Mouse (Mus musculus): Measurements from ENCODE around the gene Zg16. TPM values are rescaled to one million over a fixed set of nuclear protein-coding genes. Genes with fewer than 3 reads are reported as not detected.

Gene Zg16
- total RNA-seq, 2 experiments from 2014 or later: not detected

- no peak for DNase-seq
- intact Hi-C loops (cut with DNase I): no loop called here
These were observed 64.4 kb downstream of the Zg16 start for GRCm38 (mm10) chr7:127022528-127023271.

DNA sequence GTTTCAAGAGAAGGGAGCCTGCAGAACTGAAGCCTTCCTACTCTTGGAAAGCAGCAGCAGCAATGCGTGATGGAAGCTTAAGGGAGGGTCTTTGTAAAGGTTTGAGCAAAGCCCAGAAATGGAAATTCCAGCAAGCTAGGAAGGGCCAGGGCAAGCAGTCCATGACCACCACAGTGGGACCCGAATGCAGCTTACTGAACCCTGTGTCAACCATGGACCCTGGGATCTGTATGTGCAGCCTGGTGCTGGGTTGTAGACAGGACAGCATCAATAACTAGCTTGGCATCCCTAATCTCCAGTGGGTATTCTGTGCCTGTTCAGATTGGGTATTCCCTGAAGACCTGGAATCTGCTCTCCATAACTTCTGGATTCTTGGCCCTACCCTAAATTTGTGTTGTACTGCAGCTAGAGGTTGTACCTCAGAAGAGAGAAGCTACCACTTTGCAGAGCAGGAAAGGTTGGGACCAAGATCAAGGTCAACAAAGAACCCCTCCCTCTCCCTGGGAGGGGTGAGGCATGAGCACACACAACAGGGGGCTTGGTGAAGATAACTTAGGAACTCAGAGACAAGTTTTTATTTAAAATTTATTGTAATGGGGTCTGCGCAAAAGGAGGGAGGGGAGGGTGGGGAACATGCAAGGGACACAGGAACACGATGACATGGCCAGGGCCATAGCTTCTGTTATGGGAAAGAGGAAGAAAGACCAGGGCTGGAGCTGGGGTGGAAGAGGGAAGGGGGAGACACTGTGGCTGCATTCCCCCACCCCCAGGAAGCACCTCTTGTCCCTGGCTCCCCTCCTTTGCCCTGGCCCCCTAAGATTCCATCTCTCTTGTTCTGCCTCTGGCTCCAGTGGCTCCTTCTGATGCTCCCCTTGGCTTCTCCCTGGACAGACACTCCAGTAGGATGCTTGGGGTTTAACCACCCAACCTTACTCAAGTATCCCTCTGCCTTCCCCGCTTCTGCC lies 65.3 kb downstream of the Zg16 start:
- no peak for DNase-seq
- intact Hi-C loops (cut with DNase I): no loop called here

DNA sequence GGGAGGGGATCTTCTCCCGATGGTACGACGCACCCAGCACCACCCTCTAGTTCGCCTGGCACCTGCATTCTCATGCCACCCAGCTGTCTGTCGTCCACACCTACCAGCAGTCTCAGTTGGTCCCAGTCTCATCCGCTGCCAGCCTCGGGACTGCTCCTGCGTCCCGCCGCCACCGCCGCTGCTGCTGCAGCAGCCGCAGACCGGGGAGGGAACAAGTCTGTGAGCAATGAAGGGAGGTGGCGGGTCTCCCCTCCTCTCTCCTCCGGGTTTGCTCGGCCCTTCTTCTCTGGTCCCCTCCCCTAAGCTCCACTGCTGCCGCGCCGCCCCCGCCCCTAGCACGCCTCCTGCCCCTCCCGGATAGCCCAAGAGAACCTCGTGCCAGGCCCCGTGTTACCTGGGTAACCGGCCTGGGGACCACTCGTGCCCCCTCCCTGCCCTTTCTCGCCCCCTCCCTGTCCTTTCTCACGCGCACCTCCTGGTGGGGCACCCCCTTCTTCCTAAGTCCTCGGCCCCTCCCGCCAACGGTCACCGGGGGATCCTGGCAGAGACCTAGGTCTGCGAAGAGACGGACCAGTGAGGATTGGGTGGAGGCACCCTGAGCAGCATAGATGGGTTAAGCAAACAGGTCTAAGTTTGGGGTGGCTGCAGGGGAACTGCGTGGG lies 66.1 kb downstream of the Zg16 start, which contains the start of the genes Gm42742 and Prrt2:
Gene Gm42742 (minus strand): TSS at position 197 of the 662 bp plus-strand sequence.
Gene Prrt2 (minus strand): TSS at position 311 of the 662 bp plus-strand sequence.
- peak; percentile 81 for DNase-seq
- intact Hi-C loops (cut with DNase I): no loop called here

- DNase-seq: no peak
- intact Hi-C loops (cut with DNase I): no loop called here
These were observed 66.6 kb downstream of the Zg16 start for GRCm38 (mm10) chr7:127020491-127020890.

GRCm38 (mm10) chr7:127020031-127020430 lies 67.1 kb downstream of the Zg16 start:
- no peak for DNase-seq

GRCm38 (mm10) chr7:127019306-127019960 lies 67.7 kb downstream of the Zg16 start:
- intact Hi-C loops (cut with DNase I): no loop called here
- no peak for DNase-seq

More at GRCm38 (mm10) chr7:127020031-127020430, 67.1 kb downstream of the Zg16 start:
- intact Hi-C loops (cut with DNase I): no loop called here

DNA sequence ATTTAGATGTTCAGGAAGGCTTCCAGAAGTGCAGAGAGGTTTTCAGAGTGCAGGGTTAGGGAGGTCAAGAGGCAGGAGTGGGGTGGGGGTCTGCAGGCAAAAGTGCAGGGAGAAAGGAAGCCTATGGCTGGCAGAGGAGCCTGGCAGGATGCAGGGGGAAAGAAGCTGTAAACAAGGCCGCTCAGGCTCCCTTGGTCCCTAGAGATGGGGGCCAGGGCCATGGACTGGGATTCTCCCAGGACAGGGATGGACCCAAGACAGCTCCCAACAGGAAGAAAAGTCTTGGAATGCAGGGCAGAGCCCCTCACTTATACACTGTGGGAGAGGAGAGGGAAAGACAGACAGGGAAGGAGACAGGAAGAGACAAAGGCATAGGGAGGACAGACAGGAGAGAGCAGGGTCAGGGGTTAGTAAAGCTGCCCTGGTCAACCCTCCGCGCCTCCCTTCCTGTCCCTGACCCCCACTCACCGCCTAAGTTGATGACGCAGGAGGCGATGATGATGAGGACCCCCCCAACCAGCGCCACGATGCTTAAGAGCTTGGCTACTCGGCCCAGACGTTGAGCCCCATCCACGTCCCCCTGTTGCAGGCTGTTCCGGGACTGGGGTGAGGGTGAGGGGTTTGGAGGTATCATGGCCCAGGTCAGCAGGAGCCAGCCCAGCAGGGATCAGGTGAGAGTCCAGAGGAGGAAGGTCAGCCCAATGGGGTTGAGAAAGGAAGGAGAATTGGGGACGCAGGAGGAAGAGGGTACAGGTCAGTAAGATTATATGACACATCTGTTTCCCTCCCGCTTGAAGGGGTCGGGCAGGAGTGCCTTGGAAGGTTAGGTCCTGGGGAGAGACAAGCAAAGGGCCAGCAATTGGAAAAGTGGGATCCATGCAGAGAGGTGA lies 68.5 kb downstream of the Zg16 start:
- intact Hi-C loops (cut with DNase I): no loop called here
- DNase-seq: no peak

DNA sequence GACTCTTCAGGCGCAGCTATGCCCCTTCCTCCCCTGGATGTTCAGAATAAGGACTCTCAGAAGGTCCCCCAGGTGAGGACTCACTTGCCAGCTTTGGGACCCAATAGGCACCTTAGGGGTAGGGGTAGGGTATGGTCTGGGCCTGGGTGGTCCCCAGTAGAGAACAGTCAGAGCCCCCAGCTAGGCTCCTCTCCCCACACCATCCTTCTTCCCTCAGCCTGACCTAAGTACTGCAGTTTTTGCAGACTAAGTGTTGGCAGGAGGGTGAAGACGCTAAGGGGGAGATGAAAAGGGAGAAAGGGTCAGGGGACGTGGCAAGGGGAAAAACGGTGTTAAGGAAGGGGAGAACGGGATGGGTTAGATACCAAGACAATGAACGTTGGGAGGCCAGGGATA lies 69.2 kb downstream of the Zg16 start:
- intact Hi-C loops (cut with DNase I): no loop called here
- DNase-seq: no peak

GRCm38 (mm10) chr7:127016971-127017949 lies 69.9 kb downstream of the Zg16 start, which contains the start of gene Pagr1a:
TSS of gene Pagr1a (minus strand) at chr7:127017352.
- DNase-seq: peak; percentile 99
- intact Hi-C loops (cut with DNase I): no loop called here

DNA sequence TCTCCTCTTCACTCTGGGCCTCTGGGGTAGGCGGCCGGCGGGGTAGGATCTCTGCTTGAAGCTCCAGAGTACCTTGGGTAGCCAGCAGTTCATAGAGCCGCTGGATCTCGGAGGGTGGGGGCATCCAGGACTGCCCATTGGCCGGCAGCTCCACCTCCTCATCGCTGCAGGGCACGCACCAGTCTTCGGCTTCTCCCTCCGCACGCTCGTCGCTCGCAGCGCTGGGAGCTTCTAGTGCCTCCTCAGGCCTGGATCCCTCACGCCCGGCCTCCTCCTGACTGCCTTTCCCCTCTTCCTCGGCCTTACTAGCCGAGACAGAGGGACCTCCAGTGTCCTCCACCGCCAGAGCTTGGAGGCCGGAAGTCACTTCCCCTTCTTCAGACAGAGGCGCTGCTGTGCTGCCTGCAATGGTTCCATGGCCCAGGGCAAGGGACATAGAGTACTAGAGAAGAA lies 70.6 kb downstream of the Zg16 start:
- intact Hi-C loops (cut with DNase I): no loop called here
- DNase-seq: no peak

DNA sequence TGATC lies 70.8 kb downstream of the Zg16 start, which contains the start of gene Pagr1b:
Gene Pagr1b (minus strand): TSS at position 4 of the 5 bp plus-strand sequence.
- intact Hi-C loops (cut with DNase I): no loop called here
- DNase-seq: no peak

DNA sequence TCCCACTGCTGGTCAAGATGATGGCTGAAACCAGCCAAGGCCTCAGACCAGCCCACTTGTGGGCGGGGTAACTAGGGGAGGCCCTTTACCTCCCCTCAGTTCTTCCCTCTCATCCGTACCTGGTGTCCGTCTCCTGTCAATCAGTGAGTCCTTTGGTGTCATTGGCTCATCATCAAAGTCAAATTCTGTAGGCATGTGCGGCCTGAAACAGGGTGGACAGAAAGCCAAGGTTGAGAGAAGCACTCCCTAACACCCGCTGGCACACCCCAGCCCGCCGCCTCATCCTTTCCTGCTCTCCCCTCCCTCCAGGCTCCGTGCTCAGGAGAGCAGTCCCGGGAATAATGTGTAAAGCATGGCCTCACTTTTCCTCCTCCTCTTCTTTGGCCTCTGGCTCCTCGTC lies 71.0 kb downstream of the Zg16 start:
- DNase-seq: no peak

GRCm38 (mm10) chr7:127014993-127015392 lies 72.1 kb downstream of the Zg16 start:
- DNase-seq: no peak
- intact Hi-C loops (cut with DNase I): no loop called here

More for the DNA sequence above, 71.0 kb downstream of the Zg16 start:
- intact Hi-C loops (cut with DNase I): no loop called here

DNA sequence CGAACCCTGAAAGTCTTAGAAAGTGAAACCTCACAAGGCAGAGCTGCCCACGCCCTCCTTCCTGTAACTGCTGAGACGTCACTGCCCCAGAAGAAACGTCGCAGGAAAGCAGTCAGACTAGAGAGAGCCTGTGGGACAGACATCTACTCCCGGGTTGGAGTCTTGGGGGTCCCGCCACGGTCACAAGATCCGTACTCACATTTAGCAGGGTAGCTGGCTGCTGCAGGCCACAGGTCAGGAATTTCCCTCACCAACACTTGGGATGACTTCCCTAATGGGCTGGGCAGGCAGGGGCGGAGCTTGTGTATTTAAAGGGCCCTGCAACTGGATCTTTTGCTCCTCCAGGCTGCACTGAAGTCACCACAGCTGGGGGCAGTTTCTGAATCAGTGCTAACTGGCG lies 72.8 kb downstream of the Zg16 start, which contains the start of gene Mvp:
Gene Mvp (minus strand): TSS at position 302 of the 400 bp plus-strand sequence.
- intact Hi-C loops (cut with DNase I): no loop called here
- DNase-seq: no peak

- intact Hi-C loops (cut with DNase I): no loop called here
- DNase-seq: no peak
These were observed 73.7 kb downstream of the Zg16 start for GRCm38 (mm10) chr7:127013385-127013784.

GRCm38 (mm10) chr7:127012845-127013244 lies 74.3 kb downstream of the Zg16 start:
- no peak for DNase-seq
- intact Hi-C loops (cut with DNase I): no loop called here

DNA sequence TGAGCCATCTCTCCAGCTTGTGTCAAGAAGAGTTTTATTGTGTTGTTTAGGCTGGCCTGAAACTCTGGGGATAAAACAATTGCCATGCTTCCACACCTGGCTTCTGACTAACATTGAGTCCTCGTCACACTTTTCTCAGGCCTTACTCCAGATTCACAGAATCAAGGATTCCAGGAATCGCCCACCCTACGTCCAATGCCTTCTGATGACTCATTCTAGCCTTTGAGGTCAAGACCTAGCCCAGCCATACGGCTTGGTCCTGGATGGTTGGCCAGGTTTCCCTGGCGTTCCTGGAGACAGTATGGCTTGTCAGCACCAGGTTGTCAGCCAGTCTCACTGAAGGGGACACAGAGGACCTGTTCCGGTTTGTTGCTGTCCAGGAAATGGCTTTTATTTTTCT lies 74.8 kb downstream of the Zg16 start:
- intact Hi-C loops (cut with DNase I): no loop called here
- no peak for DNase-seq

- no peak for DNase-seq
- intact Hi-C loops (cut with DNase I): no loop called here
These were observed 75.4 kb downstream of the Zg16 start for GRCm38 (mm10) chr7:127011717-127012116.

- no peak for DNase-seq
- intact Hi-C loops (cut with DNase I): no loop called here
These were observed 76.1 kb downstream of the Zg16 start for GRCm38 (mm10) chr7:127011051-127011450.

Measured in left cerebral cortex, postnatal 4 days (tissue).